Mouse (Mus musculus) small intestine, adult 2 months (tissue): ENCODE results near the gene Nfkbie.

Experiments used
- CTCF ChIP-seq: fragments of 200-500 bp; IDR thresholded peaks from 2 replicates; pipeline ENCODE4 v1.5.1; 2012; ENCODE audit warnings: low read depth, mild to moderate bottlenecking, control low read depth, inconsistent platforms, low read length, moderate library complexity, mixed read lengths; ENCODE audit not compliant: insufficient replicate concordance, insufficient read length; ENCODE audit errors: extremely low read depth
- POLR2A ChIP-seq: fragments of 200-500 bp; IDR thresholded peaks from 2 replicates; pipeline ENCODE4 v1.6.1; 2012; ENCODE audit warnings: low read depth, mild to moderate bottlenecking, control low read depth, inconsistent platforms, low read length, moderate library complexity

DNA sequence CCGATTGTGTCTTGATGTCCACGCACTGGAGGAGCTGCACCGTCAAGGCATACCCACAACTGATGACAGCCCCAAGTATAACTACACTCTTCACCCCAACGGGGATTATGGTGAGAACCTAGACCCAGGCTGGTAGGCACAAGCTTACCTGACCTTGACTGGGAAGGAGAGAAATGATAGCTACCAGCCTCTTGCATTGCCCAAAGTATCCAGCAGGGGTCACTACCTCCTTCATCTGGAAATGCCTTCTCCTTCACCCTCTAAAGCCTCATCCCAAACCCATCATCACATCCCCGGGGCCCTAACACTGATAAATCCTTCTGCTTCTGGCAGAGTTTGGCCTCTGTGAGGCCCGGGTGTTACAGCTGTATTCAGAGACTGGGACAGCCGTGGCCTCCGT is 39.0 kb upstream of the Nfkbie start:
- TF ChIP-seq POLR2A (no peak), CTCF (peak; percentile 74; the same call in 1 of the 2 replicates)
